Mouse (Mus musculus) MEL (cell line): ENCODE data around the gene Pde10a. TPM values are rescaled to one million over a fixed set of nuclear protein-coding genes. Genes with fewer than 3 reads are reported as not detected.

ENCODE experiments used
- DNase-seq: peaks from one replicate; pipeline ENCODE4 v3.0.0; 2011; ENCODE audit warnings: low read depth, low spot score
- H3K27ac ChIP-seq: 2 replicates; pipeline ENCODE4 v1.5.1; 2012; ENCODE audit warnings: low read depth, mild to moderate bottlenecking, control low read depth, low read length, moderate library complexity; ENCODE audit not compliant: control insufficient read depth
- H3K27me3 ChIP-seq, 2 experiments: fragments of 150-350 bp in 1 of 2; sonication (generic) in 1 of 2; 2 replicates each; pipeline ENCODE4 v1.6.1; 2012; ENCODE audit warnings: low read length in 2 of 2, mild to moderate bottlenecking in 2 of 2, improper control_type of control experiment in 1 of 2, moderate library complexity in 1 of 2; ENCODE audit not compliant: insufficient read depth in 2 of 2, control insufficient read depth in 1 of 2
- H3K36me3 ChIP-seq, 2 experiments: 2 replicates each; pipeline ENCODE4 v1.6.1; 2012 to 2014; ENCODE audit warnings: low read length in 2 of 2, improper control_type of control experiment in 1 of 2, inconsistent platforms in 1 of 2, mild to moderate bottlenecking in 1 of 2; ENCODE audit not compliant: insufficient read depth in 2 of 2, control insufficient read depth in 1 of 2
- H3K4me1 ChIP-seq, 2 experiments: fragments of 150-350 bp in 1 of 2; sonication (generic) in 1 of 2; 2 replicates each; pipeline ENCODE4 v1.6.1; 2012; ENCODE audit warnings: low read length in 2 of 2, improper control_type of control experiment in 1 of 2, mild to moderate bottlenecking in 1 of 2; ENCODE audit not compliant: insufficient read depth in 2 of 2, control insufficient read depth in 1 of 2
- H3K4me3 ChIP-seq, 2 experiments: fragments of 150-350 bp in 1 of 2; sonication (generic) in 1 of 2; 2 replicates each; pipeline ENCODE4 v1.5.1; 2012; ENCODE audit warnings: low read depth in 2 of 2, low read length in 2 of 2, mild to moderate bottlenecking in 2 of 2, moderate library complexity in 2 of 2, control low read depth in 1 of 2, improper control_type of control experiment in 1 of 2; ENCODE audit not compliant: control insufficient read depth in 1 of 2, insufficient read depth in 1 of 2
- H3K79me2 ChIP-seq: 2 replicates; pipeline ENCODE4 v1.6.1; 2012; ENCODE audit warnings: mild to moderate bottlenecking, low read length, moderate library complexity; ENCODE audit not compliant: control insufficient read depth, poor library complexity, insufficient read depth
- H3K9ac ChIP-seq: 2 replicates; pipeline ENCODE4 v1.6.1; 2012; ENCODE audit warnings: low read depth, mild to moderate bottlenecking, control low read depth, low read length, moderate library complexity; ENCODE audit not compliant: control insufficient read depth, poor library complexity, severe bottlenecking
- H3K9me3 ChIP-seq: fragments of 150-350 bp; sonication (generic); replicated peaks from 2 replicates; pipeline ENCODE4 v1.6.1; 2012; ENCODE audit warnings: mild to moderate bottlenecking, low read length, improper control_type of control experiment, moderate library complexity; ENCODE audit not compliant: insufficient read depth
- CTCF ChIP-seq, 3 experiments: IDR thresholded peaks in 2 of 3; conservative IDR thresholded peaks in 1 of 3; 2 replicates each; pipeline ENCODE4 v1.5.1; 2011 to 2012; ENCODE audit warnings: low read length in 3 of 3, low read depth in 2 of 3, mild to moderate bottlenecking in 2 of 3, improper control_type of control experiment in 1 of 3, inconsistent platforms in 1 of 3, mixed read lengths in 1 of 3, moderate library complexity in 1 of 3; ENCODE audit not compliant: control insufficient read depth in 1 of 3, insufficient read depth in 1 of 3, poor library complexity in 1 of 3, severe bottlenecking in 1 of 3
- EP300 ChIP-seq, 2 experiments: IDR thresholded peaks; 2 replicates each; pipeline ENCODE4 v1.6.1; 2011; ENCODE audit warnings: improper control_type of control experiment in 2 of 2, low read length in 2 of 2, low read depth in 1 of 2, mild to moderate bottlenecking in 1 of 2
- MAFK ChIP-seq: IDR thresholded peaks from 2 replicates; pipeline ENCODE4 v1.6.1; 2011; ENCODE audit warnings: low read depth, mild to moderate bottlenecking, low read length, improper control_type of control experiment, borderline replicate concordance
- NELFE ChIP-seq: IDR thresholded peaks from 2 replicates; pipeline ENCODE4 v1.6.1; 2011; ENCODE audit warnings: low read depth, low read length, improper control_type of control experiment
- NRF1 ChIP-seq: IDR thresholded peaks from 2 replicates; pipeline ENCODE4 v1.6.1; 2014; ENCODE audit warnings: low read depth, mild to moderate bottlenecking, inconsistent platforms, low read length, improper control_type of control experiment, moderate library complexity; ENCODE audit not compliant: poor library complexity, insufficient read depth, severe bottlenecking
- POLR2A ChIP-seq, 2 experiments: IDR thresholded peaks; 2 replicates each; pipeline ENCODE4 v1.6.1; 2011 to 2012; ENCODE audit warnings: low read length in 2 of 2, mild to moderate bottlenecking in 2 of 2, control low read depth in 1 of 2, improper control_type of control experiment in 1 of 2, low read depth in 1 of 2, moderate library complexity in 1 of 2; ENCODE audit not compliant: control insufficient read depth in 1 of 2, insufficient read depth in 1 of 2, poor library complexity in 1 of 2
- POLR2AphosphoS2 ChIP-seq: IDR thresholded peaks from 2 replicates; pipeline ENCODE4 v1.6.1; 2011; ENCODE audit warnings: low read length, improper control_type of control experiment
- POLR2AphosphoS5 ChIP-seq: IDR thresholded peaks from 2 replicates; pipeline ENCODE4 v1.6.1; 2012; ENCODE audit warnings: low read depth, borderline replicate concordance, mild to moderate bottlenecking, inconsistent platforms, low read length, moderate library complexity, mixed read lengths
- SIN3A ChIP-seq: IDR thresholded peaks from 2 replicates; pipeline ENCODE4 v1.6.1; 2012; ENCODE audit warnings: low read length, improper control_type of control experiment, inconsistent platforms
- SMC3 ChIP-seq: IDR thresholded peaks from 2 replicates; pipeline ENCODE4 v1.6.1; 2011; ENCODE audit warnings: low read depth, low read length, improper control_type of control experiment
- TAL1 ChIP-seq: IDR thresholded peaks from 2 replicates; pipeline ENCODE4 v1.6.1; 2012; ENCODE audit warnings: mild to moderate bottlenecking, inconsistent platforms, low read length, moderate library complexity, mixed read lengths
- UBTF ChIP-seq: IDR thresholded peaks from 2 replicates; pipeline ENCODE4 v1.6.1; 2012; ENCODE audit warnings: low read depth, mild to moderate bottlenecking, inconsistent platforms, low read length, improper control_type of control experiment, moderate library complexity, borderline replicate concordance; ENCODE audit not compliant: insufficient read depth
- ZNF384 ChIP-seq: IDR thresholded peaks from 2 replicates; pipeline ENCODE4 v1.6.1; 2012; ENCODE audit warnings: low read depth, mild to moderate bottlenecking, inconsistent platforms, low read length, improper control_type of control experiment
- polyA plus RNA-seq, 2 experiments: library from polyadenylated mRNA; stranded (reverse) in 1 of 2; unstranded in 1 of 2; fragments of >175 nt in 1 of 2; fragments of >200 nt in 1 of 2; gene quantifications; 2 replicates each; pipeline versions ENCODE4 v1.2.1 to v1.2.4; 2012; ENCODE audit warnings: low replicate concordance in 2 of 2, low read depth in 1 of 2; ENCODE audit not compliant: insufficient read length in 2 of 2, insufficient read depth in 1 of 2, missing spikeins in 1 of 2
- total RNA-seq: library from RNA; depleted of rRNA; stranded (reverse); fragments of 300-350 nt; gene quantifications from 2 replicates; pipeline ENCODE4 v1.2.3, GENCODE M21; 2012

Gene Pde10a
- total and polyA plus RNA-seq, 3 experiments, result 3.1 to 6.9 TPM; not detected in 1

DNA sequence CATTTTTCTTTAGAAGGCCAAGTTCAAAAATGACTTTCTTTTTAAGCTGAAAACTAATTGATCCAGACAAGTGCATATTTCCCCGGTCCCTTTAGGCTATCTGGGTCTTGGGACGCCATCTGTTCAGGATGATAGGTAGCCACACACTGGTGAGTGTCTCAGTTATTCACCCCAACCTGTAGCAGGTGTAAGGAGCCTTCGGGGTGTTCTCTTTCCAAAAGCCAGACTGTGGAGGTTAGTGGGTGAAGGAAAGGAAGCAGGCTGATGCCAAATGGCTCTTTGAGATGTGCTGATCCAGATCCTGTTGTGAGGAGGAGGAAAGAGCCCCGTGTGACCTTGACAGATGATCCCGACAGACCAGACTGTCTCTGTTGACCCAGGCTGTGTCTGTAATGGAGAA, 448.2 kb downstream of the Pde10a start:
- TF ChIP-seq ZNF384 (no peak), SMC3 (no peak), POLR2A (IDR thresholded peaks at IDR 0.05; ENCODE audit: control insufficient read depth in 1 of 2, insufficient read depth in 1 of 2, low read depth in 1 of 2, low read length in 2 of 2, poor library complexity in 1 of 2) (no peak), NRF1 (no peak), NELFE (no peak), SIN3A (no peak)
- TF ChIP-seq, all 39 proteins: peak for 0
- Histone ChIP-seq H3K9ac (no peak overlapping the region), H3K36me3 (no peaks in the 10 kb centered on the region), H3K27me3 (no peaks in the 10 kb centered on the region), H3K4me1 (no peaks in the 10 kb centered on the region), H3K9me3 (no peaks in the 10 kb centered on the region), H3K79me2 (no peaks in the 10 kb centered on the region), H3K27ac (no peak overlapping the region), H3K4me3 (no peak overlapping the region)
- no peak for DNase-seq

DNA sequence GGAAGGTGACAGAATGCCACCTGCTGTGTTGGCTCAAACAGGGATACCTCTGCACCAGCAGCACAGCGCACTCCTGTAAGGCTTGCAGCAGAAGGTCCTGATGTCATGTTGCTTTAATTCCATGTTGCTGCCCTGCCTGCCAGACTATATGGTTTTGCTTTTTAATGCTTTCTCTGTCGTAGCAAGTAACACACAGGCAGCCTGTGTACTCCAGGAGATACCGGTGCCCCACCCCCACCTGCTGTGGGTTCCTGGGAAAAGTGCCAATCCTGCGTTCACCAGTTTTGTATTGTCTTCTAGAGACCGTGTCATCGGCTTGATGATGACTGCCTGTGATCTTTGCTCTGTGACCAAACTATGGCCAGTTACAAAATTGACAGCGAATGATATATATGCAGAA, 449.3 kb downstream of the Pde10a start:
- no peak for TF ChIP-seq POLR2AphosphoS2
- no peak for TF ChIP-seq CTCF (IDR thresholded peaks at IDR 0.05 in 2 of 3, conservative IDR thresholded peaks at IDR 0.05 in 1 of 3; ENCODE audit: control insufficient read depth in 1 of 3, insufficient read depth in 1 of 3, low read depth in 2 of 3, low read length in 3 of 3, poor library complexity in 1 of 3, severe bottlenecking in 1 of 3)
- TF ChIP-seq POLR2AphosphoS5, result no peak
- no peak for TF ChIP-seq MAFK
- TF ChIP-seq TAL1, result no peak
- DNase-seq, result no peak
- no peak overlapping the region for H3K9ac ChIP-seq
- no peak overlapping the region for H3K27ac ChIP-seq
- no peaks in the 10 kb centered on the region for H3K79me2 ChIP-seq
- no peak overlapping the region for H3K4me3 ChIP-seq
- H3K4me1 ChIP-seq, result no peaks in the 10 kb centered on the region
- no peaks in the 10 kb centered on the region for H3K9me3 ChIP-seq
- H3K36me3 ChIP-seq, result no peaks in the 10 kb centered on the region
- no peaks in the 10 kb centered on the region for H3K27me3 ChIP-seq

DNA sequence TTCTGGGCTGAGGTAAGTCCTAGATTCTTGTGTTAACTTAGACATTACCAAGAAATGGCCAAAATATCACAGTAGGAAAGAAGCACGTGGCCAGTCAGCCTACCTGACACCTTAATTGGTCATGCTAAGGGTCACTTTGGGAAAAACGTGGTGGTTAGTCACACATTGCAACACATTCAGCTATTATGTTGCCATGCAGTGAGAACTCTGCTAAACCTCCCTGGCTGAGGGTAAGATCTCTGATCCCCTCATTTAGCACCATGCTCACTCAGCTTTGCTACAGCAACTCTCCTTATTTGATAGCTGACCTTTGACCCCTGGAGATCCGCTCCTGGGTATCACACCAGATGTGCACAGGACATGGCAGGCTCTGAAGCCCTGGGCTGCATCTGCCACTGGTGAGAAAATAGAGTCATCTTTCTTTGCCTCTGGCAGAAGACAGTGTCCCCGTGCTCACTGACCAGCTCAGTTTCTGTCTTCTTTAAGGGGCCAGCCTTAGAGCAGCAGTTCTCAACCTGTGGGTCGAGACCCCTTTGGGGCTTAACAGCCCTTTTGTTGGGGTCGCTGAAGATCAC, 449.7 kb downstream of the Pde10a start:
- Histone ChIP-seq H3K36me3 (no peaks in the 10 kb centered on the region), H3K9me3 (no peaks in the 10 kb centered on the region), H3K9ac (no peak overlapping the region), H3K4me1 (no peaks in the 10 kb centered on the region), H3K27ac (no peak overlapping the region), H3K4me3 (no peak overlapping the region), H3K27me3 (no peaks in the 10 kb centered on the region), H3K79me2 (no peaks in the 10 kb centered on the region)
- TF ChIP-seq UBTF, result no peak
- no peak for TF ChIP-seq EP300 (IDR thresholded peaks at IDR 0.05; ENCODE audit: low read depth in 1 of 2, low read length in 2 of 2)
- no peak for DNase-seq
